Mouse (Mus musculus) embryonic fibroblast, embryonic 13.5 days (primary cell): ENCODE measurements at regions not wholly inside any gene's neighbourhood (a gene's known extent, or its start where the extent isn't known, plus 50 kb on each side); places are given as distances from the start of the nearest gene placed in this dataset.

Source experiments
- H3K27ac ChIP-seq: 2 replicates; pipeline ENCODE4 v1.5.1; 2012; ENCODE audit warnings: low read length, control low read depth, inconsistent platforms; ENCODE audit not compliant: insufficient read depth
- H3K4me1 ChIP-seq: 2 replicates; pipeline ENCODE4 v1.6.1; 2011; ENCODE audit warnings: low read length; ENCODE audit not compliant: control insufficient read depth, insufficient read depth
- H3K4me3 ChIP-seq: 2 replicates; pipeline ENCODE4 v1.5.1; 2011; ENCODE audit warnings: mild to moderate bottlenecking, control low read depth, low read length; ENCODE audit not compliant: insufficient read depth
- CTCF ChIP-seq: IDR thresholded peaks from 2 replicates; pipeline ENCODE4 v1.5.1; 2011; ENCODE audit warnings: mild to moderate bottlenecking, control low read depth, low read length, moderate library complexity, borderline replicate concordance; ENCODE audit not compliant: insufficient read depth
- POLR2A ChIP-seq: IDR thresholded peaks from 2 replicates; pipeline ENCODE4 v1.6.1; 2011; ENCODE audit warnings: low read depth, mild to moderate bottlenecking, control low read depth, low read length, moderate library complexity

DNA sequence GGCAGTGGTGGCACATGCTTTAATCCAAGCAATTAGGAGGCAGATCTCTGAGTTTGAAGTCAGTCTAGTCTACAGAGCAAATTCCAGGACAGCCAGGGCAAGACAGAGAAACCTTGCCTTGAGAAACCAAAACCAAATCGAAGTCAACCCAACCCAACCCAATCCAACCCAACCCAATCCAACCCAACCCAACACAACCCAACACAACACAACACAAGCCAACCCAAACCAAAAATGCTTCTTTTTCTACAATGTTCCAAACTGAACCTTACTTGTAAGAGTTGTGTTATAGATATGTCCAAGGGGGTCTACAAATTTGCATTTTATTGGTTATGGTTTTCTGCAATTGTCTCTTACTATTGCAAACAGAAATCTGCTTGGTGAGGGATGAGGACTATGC lies 52.8 kb upstream of the Chodl start:
- no peak overlapping the region for H3K27ac ChIP-seq
- H3K4me1 ChIP-seq, result no peaks in the 10 kb centered on the region
- TF ChIP-seq CTCF (no peak), POLR2A (no peak)
- no peak overlapping the region for H3K4me3 ChIP-seq

DNA sequence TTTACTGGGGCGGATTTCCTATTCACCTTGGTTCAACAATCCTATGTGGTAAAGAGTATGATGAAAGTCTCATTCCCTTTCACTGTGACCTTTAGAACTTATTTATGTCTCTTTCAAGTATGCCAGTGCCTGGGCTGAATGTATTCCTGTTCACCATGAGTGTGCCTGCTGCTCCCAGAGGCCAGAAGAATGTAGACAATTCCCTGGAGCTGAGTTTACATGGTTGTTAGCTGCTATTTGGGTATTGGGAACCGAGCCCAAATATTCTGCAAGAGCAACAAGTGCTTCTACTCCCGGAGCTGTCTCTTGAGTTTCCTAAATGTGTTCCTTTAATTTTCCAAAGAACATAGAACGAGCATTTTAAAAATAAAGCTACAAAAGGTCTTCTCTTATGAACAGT lies 71.7 kb upstream of the Chodl start:
- no peak overlapping the region for H3K4me3 ChIP-seq
- TF ChIP-seq POLR2A, result no peak
- no peak for TF ChIP-seq CTCF
- no peaks in the 10 kb centered on the region for H3K4me1 ChIP-seq
- no peak overlapping the region for H3K27ac ChIP-seq

DNA sequence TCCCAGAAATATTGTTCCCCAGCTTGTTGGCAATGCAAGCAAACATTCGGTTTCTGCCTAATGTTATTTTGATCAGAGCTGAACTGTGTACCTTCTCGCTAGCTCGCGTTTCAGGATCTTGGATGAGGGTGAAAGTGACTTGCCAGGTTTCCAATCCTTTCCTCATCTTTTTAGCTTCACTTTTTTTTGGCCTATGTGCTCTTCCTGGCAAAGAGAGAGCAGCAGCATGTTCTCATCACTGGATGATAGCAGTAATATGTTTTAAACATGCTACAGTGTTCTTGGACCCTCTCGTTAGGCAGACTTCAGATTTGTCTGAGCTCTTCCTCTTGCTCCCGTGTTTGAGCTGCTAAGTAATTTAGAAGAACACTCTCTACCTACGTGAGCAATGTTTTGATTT lies 99.8 kb upstream of the Chodl start:
- Histone ChIP-seq H3K4me1 (no peaks in the 10 kb centered on the region), H3K4me3 (no peak overlapping the region), H3K27ac (no peak overlapping the region)
- TF ChIP-seq POLR2A (no peak), CTCF (no peak)

DNA sequence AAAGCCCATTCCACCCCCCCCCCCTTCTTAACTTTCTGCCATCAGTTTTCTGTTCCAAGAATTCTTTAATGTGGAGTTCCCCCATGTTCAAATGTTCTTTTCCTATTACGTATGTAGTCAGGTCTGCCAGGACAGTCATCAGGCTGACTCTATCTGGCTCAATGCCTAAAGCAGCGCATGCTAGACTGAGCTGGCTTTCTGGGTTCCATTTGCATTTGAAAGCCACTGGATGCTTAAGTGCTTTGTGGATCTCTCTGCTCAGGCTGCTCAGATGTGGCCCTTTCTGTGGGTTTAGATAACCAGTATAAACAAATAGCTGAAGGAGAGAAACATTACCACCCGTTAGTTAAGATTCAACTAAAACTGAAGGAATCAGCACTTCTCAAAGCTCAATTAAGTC lies 103.0 kb upstream of the Chodl start:
- Histone ChIP-seq H3K27ac (no peak overlapping the region), H3K4me1 (no peaks in the 10 kb centered on the region), H3K4me3 (no peak overlapping the region)
- no peak for TF ChIP-seq POLR2A
- TF ChIP-seq CTCF, result no peak

DNA sequence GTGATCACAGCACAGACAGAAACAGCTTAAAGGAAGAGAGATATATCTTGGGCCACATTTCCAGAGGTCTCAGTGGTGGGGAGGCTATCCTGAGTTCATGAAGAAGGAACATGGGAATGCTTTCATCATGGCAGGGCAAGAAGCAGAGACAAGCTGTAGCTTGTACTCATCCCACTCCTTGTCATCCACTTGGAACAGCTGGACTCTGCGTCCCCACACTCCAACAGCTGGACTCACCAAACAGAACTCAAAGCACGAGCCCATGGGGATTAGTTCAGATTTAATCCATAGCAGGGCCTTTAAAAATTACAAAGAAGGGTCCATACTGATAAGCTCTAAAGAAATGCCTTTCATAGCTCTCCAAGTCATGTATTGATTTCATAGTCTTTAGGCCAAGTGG lies 140.7 kb upstream of the Chodl start:
- Histone ChIP-seq H3K4me3 (no peak overlapping the region), H3K27ac (no peak overlapping the region), H3K4me1 (no peaks in the 10 kb centered on the region)
- TF ChIP-seq POLR2A, result no peak

DNA sequence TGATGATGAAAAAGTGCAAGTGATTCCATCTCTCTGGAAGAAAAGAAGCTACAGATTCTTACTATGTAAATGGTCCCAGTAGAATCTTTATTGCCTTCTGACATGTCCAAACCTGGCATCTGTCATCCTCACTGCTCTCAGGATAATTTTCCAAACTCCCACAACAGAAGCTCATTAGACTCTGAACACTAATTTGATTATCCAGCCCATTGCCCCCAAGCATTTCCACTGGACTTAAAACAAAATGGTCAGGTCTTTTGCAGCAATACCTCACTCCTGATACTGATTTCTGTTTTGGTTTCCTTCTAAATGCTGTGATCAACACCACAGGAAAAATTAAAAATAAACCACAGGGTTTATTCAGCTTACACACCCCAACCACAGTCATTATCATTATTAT lies 171.5 kb upstream of the Chodl start:
- no peak for TF ChIP-seq POLR2A
- no peak for TF ChIP-seq CTCF
- Histone ChIP-seq H3K4me1 (no peaks in the 10 kb centered on the region), H3K27ac (no peak overlapping the region), H3K4me3 (no peak overlapping the region)

DNA sequence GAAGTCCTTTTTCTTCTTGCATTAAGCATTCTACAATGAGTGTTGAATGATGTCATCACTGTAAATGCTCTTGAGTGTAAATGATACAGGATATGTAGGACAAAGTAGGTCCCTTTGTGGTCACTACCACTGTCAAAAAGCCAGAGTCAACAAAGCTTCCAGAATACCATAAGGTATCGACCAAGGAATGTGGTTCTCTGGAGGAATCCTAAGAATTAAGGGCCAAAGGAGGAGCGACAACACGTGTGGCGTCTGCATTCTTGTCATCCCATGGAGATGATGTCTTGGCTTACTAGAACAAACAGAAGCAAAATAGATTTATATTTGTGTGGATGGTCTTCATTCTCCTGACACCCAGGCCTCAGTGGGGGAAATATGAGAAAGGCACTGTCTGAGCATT lies 161.4 kb upstream of the D16Ertd472e start:
- no peak overlapping the region for H3K27ac ChIP-seq
- H3K4me1 ChIP-seq, result peaks cover 9% of the 10 kb centered on the region; the same call in 1 of the 2 replicates
- no peak overlapping the region for H3K4me3 ChIP-seq
- TF ChIP-seq CTCF, result no peak

DNA sequence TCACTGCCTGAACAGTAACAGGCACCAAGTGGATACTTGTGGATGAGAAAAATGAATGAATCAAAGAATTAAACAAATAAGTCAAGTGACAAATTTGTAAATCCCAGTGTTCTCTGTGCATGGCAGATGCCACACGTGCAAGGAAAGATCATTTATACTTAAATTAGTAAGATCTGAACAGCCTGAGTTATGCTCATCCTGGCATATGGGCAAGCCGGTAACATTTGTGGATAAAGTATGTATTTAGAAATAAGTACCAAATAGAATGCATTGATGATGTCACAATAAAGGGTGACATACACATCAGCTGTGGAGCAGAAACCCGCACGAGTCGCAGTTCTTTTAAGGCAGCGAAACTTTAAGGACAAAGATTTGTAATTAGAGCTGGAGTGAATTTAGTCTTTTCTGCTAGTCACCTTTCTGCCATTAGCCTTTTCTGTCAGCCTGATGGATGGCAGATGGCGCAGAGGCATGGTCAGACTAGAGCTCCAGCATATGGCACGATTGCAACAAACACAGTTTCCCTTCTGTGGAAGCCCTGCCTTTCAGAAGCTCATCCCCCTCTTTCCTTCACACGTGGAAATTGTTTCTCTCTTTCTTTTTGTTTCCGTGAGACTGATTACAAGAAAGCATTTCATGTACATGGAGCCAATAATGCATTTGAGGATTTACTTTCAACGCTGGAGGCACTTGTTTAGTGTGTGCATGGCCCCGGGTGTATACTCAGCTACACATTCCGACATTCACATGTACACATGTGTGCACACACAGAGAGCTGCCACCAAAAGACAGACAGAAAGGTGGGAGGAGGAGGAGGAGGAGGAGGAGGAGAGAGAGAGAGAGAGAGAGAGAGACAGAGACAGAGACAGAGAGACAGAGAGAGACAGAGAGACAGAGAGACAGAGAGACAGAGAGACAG lies 154.3 kb upstream of the D16Ertd472e start:
- TF ChIP-seq CTCF (no peak), POLR2A (no peak)
- Histone ChIP-seq H3K27ac (no peak overlapping the region), H3K4me1 (0 out of 2 replicates have a peak, but pooled peaks cover 2% of the 10 kb centered on the region)

DNA sequence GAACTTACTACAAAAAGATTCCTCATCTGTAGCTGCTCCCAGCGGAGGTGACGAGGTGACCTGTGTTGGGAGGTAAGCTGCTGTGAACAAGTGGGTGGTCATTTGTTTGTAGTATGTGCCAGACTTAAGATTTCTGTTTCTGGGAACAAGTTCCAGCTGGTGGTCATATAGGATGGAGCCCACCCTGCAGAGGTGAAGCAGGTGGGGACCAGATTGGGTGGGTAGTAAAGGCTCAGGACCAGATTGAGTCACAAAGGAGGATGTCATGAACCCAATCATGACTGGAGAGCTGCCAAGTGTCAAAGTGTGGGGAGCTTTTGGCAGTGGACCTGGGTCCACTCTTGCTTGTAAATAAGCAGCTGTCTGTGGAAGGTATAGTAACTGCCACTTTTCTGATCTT lies 149.0 kb upstream of the D16Ertd472e start:
- TF ChIP-seq POLR2A, result no peak
- Histone ChIP-seq H3K4me3 (no peak overlapping the region), H3K27ac (no peak overlapping the region), H3K4me1 (no peaks in the 10 kb centered on the region)

More for the DNA sequence above, 154.3 kb upstream of the D16Ertd472e start:
- H3K4me3 ChIP-seq, result no peak overlapping the region

DNA sequence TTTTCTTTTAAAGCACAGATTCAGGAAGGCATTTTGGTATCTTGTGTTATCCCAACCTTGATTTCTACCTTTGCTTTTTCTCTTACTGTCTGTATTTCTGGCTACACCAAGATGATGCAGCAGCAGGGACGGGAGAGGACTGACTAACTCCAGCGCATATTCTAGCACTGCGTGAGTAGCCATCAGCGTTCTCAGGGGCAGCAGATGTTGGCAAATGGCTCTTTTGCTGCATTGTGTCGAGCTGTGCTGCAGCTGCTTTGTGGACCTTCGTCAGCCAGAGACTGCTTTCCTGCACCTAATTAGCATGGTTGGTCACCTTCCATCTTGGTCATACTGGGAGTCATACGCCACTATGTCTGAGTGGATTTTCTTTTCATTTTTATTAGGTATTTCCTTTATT lies 133.4 kb upstream of the D16Ertd472e start:
- Histone ChIP-seq H3K27ac (no peak overlapping the region), H3K4me1 (no peaks in the 10 kb centered on the region), H3K4me3 (no peak overlapping the region)
- TF ChIP-seq POLR2A (no peak), CTCF (no peak)
